Comparison of ENCODE assay signal across 22 mouse cellular contexts in the genomic region with DNA sequence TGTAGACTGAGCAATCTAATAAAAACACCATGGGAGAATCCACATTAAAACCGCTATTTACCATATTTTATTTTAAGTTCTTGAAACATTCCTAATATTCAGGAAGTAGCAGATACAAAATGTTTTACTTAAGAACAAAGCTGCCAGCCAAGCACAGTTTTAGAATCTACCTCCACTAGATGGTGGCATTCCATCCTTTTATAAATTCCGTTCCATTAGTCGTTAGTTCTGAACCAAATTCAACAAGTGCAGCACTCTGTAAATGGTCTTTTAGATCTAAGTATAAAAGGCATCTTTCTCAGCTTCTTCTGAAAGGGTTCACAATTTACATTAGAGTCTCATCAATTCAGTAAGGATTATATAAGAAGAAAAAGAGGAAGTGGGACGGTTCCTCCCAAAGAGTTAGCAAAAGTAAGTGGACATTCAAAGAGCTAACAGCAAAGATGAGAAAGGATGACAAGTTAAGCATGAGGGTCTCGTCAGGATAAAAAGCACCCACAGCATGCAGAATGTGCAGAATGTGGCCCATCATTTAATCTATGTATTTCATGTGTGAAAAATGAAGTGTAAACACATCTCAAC.
DNase-seq lines count a peak whose midpoint lies in the region; ATAC-seq and TF ChIP-seq lines count a peak whose summit lies in the region.
"Had no signal": no experiment of that assay in that cellular context is flagged by ENCODE, and none has a peak within 500 bp of the region (broad histone marks: within the 10 kb centered on the region; RNA-seq: fewer than 3 reads in every experiment).

No protein-coding gene starts in this region.

- no peak overlapping the region for H3K9ac ChIP-seq in hindbrain, postnatal 0 days (replicated peaks; ENCODE audit: low read length)
- no peak overlapping the region for H3K9ac ChIP-seq in midbrain, embryonic 14.5 days (replicated peaks; ENCODE audit: low read length)
- no peak overlapping the region for H3K9ac ChIP-seq in midbrain, embryonic 13.5 days (replicated peaks)
- no peak overlapping the region for H3K9ac ChIP-seq in MEL (ENCODE audit: control insufficient read depth, low read depth, low read length, poor library complexity, severe bottlenecking)
- H3K9ac ChIP-seq: embryonic facial prominence, embryonic 15.5 days; forebrain, embryonic 15.5 days; hindbrain, embryonic 15.5 days had no signal

- TF ChIP-seq EP300 in MEL (IDR thresholded peaks at IDR 0.05; ENCODE audit: low read depth in 1 of 2, low read length in 2 of 2), result no peak

- no peak for TF ChIP-seq CTCF in hindbrain, postnatal 0 days (IDR thresholded peaks at IDR 0.05; ENCODE audit: low read depth)
- TF ChIP-seq CTCF in MEL (IDR thresholded peaks at IDR 0.05 in 2 of 3, conservative IDR thresholded peaks at IDR 0.05 in 1 of 3; ENCODE audit: control insufficient read depth in 1 of 3, insufficient read depth in 1 of 3, low read depth in 2 of 3, low read length in 3 of 3, poor library complexity in 1 of 3, severe bottlenecking in 1 of 3), result no peak

- no peaks in the 10 kb centered on the region for H3K9me3 ChIP-seq in hindbrain, postnatal 0 days (ENCODE audit: low read length)
- H3K9me3 ChIP-seq in hindbrain, embryonic 10.5 days, result no peaks in the 10 kb centered on the region
- no peaks in the 10 kb centered on the region for H3K9me3 ChIP-seq in midbrain, embryonic 14.5 days (ENCODE audit: control insufficient read depth, low read length)
- H3K9me3 ChIP-seq in midbrain, embryonic 13.5 days, result no peaks in the 10 kb centered on the region
- no peaks in the 10 kb centered on the region for H3K9me3 ChIP-seq in MEL (replicated peaks; ENCODE audit: insufficient read depth, low read length)
- H3K9me3 ChIP-seq: embryonic facial prominence, embryonic 15.5 days; forebrain, embryonic 10.5 days; forebrain, embryonic 15.5 days; G1E; hindbrain, embryonic 15.5 days had no signal

- H3K4me1 ChIP-seq in hindbrain, postnatal 0 days (ENCODE audit: insufficient read depth, low read length), result no peaks in the 10 kb centered on the region
- no peaks in the 10 kb centered on the region for H3K4me1 ChIP-seq in hindbrain, embryonic 10.5 days (replicated peaks)
- H3K4me1 ChIP-seq in midbrain, embryonic 14.5 days (ENCODE audit: control insufficient read depth, insufficient read depth, low read length), result no peaks in the 10 kb centered on the region
- no peaks in the 10 kb centered on the region for H3K4me1 ChIP-seq in midbrain, embryonic 13.5 days (replicated peaks)
- peaks cover 4 to 5% of the 10 kb centered on the region in 2 experiments; a peak in 3 of 4 replicates for H3K4me1 ChIP-seq in MEL (ENCODE audit: control insufficient read depth in 1 of 2, insufficient read depth in 2 of 2, low read length in 2 of 2)
- H3K4me1 ChIP-seq: embryonic facial prominence, embryonic 15.5 days; forebrain, embryonic 10.5 days; forebrain, embryonic 15.5 days; hindbrain, embryonic 15.5 days had no signal

- TF ChIP-seq POLR2A in MEL (IDR thresholded peaks at IDR 0.05; ENCODE audit: control insufficient read depth in 1 of 2, insufficient read depth in 1 of 2, low read depth in 1 of 2, low read length in 2 of 2, poor library complexity in 1 of 2), result no peak

- no peak overlapping the region for H3K27ac ChIP-seq in hindbrain, postnatal 0 days
- H3K27ac ChIP-seq in hindbrain, embryonic 10.5 days, result no peak overlapping the region
- H3K27ac ChIP-seq in midbrain, embryonic 14.5 days (replicated peaks; ENCODE audit: low read depth, low read length), result no peak overlapping the region
- H3K27ac ChIP-seq in midbrain, embryonic 13.5 days, result no peak overlapping the region
- H3K27ac ChIP-seq in MEL (ENCODE audit: control insufficient read depth, low read depth, low read length), result no peak overlapping the region
- H3K27ac ChIP-seq: embryonic facial prominence, embryonic 15.5 days; forebrain, embryonic 10.5 days; forebrain, embryonic 15.5 days; hindbrain, embryonic 15.5 days had no signal

- H3K36me3 ChIP-seq in hindbrain, postnatal 0 days (ENCODE audit: insufficient read depth, low read length), result 0 out of 2 replicates have a peak, but pooled peaks cover 11% of the 10 kb centered on the region
- H3K36me3 ChIP-seq in hindbrain, embryonic 10.5 days, result peaks cover 17% of the 10 kb centered on the region
- peaks cover 12% of the 10 kb centered on the region for H3K36me3 ChIP-seq in midbrain, embryonic 14.5 days (ENCODE audit: control insufficient read depth, insufficient read depth, low read length)
- H3K36me3 ChIP-seq in midbrain, embryonic 13.5 days, result peaks cover 8% of the 10 kb centered on the region
- peaks cover 12 to 14% of the 10 kb centered on the region in 2 experiments for H3K36me3 ChIP-seq in MEL (ENCODE audit: control insufficient read depth in 1 of 2, insufficient read depth in 2 of 2, low read length in 2 of 2)

- no peak overlapping the region for H3K4me3 ChIP-seq in hindbrain, postnatal 0 days (ENCODE audit: low read length)
- no peak overlapping the region for H3K4me3 ChIP-seq in hindbrain, embryonic 10.5 days
- H3K4me3 ChIP-seq in midbrain, embryonic 14.5 days (replicated peaks; ENCODE audit: low read depth, low read length), result no peak overlapping the region
- no peak overlapping the region for H3K4me3 ChIP-seq in midbrain, embryonic 13.5 days (replicated peaks)
- H3K4me3 ChIP-seq in MEL (ENCODE audit: control insufficient read depth in 1 of 2, insufficient read depth in 1 of 2, low read depth in 2 of 2, low read length in 2 of 2), result no peak overlapping the region
- H3K4me3 ChIP-seq: embryonic facial prominence, embryonic 15.5 days; erythroblast, embryonic 14.5 days; forebrain, embryonic 10.5 days; forebrain, embryonic 15.5 days; hindbrain, embryonic 15.5 days had no signal

- peaks cover 1% of the 10 kb centered on the region; the same call in 1 of the 2 replicates for H3K79me2 ChIP-seq in MEL (ENCODE audit: control insufficient read depth, insufficient read depth, low read length, poor library complexity)

- peak; percentile 37 for DNase-seq in hindbrain, postnatal 0 days (ENCODE audit: low spot score)
- no peak for DNase-seq in hindbrain, embryonic 10.5 days (ENCODE audit: low spot score)
- DNase-seq in midbrain, embryonic 14.5 days, result peak; percentile 8
- DNase-seq in MEL (ENCODE audit: low read depth, low spot score), result peak; percentile 50
- no peak for DNase-seq in adrenal gland, adult 2 months
- no peak for DNase-seq in embryo, embryonic 11 days
- DNase-seq: adrenal gland, postnatal 25 days; cerebellum, adult 18-20 months; cerebellum, postnatal 10 days; gastrocnemius, postnatal 10 days; heart, adult 18-20 months had no signal

- no peak for ATAC-seq in hindbrain, postnatal 0 days
- ATAC-seq in midbrain, embryonic 14.5 days (ENCODE audit: low FRiP score, low TSS enrichment), result no peak
- no peak for ATAC-seq in midbrain, embryonic 13.5 days
- ATAC-seq: activated CD4-positive, CD25-positive, alpha-beta regulatory T cell, adult 4 months; forebrain, embryonic 15.5 days; inflammation-experienced regulatory T-cells, adult 6 months; Patski had no signal

- no peaks in the 10 kb centered on the region for H3K27me3 ChIP-seq in hindbrain, postnatal 0 days (ENCODE audit: insufficient read depth, low read length)
- H3K27me3 ChIP-seq in hindbrain, embryonic 10.5 days (ENCODE audit: insufficient read depth, poor library complexity, severe bottlenecking), result no peaks in the 10 kb centered on the region
- no peaks in the 10 kb centered on the region for H3K27me3 ChIP-seq in midbrain, embryonic 14.5 days (ENCODE audit: control insufficient read depth, insufficient read depth, low read length)
- H3K27me3 ChIP-seq in midbrain, embryonic 13.5 days, result no peaks in the 10 kb centered on the region
- H3K27me3 ChIP-seq in MEL (ENCODE audit: control insufficient read depth in 1 of 2, insufficient read depth in 2 of 2, low read length in 2 of 2), result no peaks in the 10 kb centered on the region
- H3K27me3 ChIP-seq: embryonic facial prominence, embryonic 15.5 days; forebrain, embryonic 15.5 days; hindbrain, embryonic 15.5 days; Patski had no signal

- H3K4me2 ChIP-seq in hindbrain, postnatal 0 days (ENCODE audit: low read depth, low read length), result no peak overlapping the region
- no peak overlapping the region for H3K4me2 ChIP-seq in midbrain, embryonic 14.5 days (ENCODE audit: low read length)
- H3K4me2 ChIP-seq in midbrain, embryonic 13.5 days (replicated peaks), result no peak overlapping the region
- H3K4me2 ChIP-seq: embryonic facial prominence, embryonic 15.5 days; forebrain, embryonic 15.5 days; heart, embryonic 11.5 days; hindbrain, embryonic 15.5 days had no signal

- TF ChIP-seq RAD21 in MEL (IDR thresholded peaks at IDR 0.05; ENCODE audit: low read depth, low read length), result no peak

- WGBS in hindbrain, postnatal 0 days, result 64% methylated on average over 5 of the region's 5 CpGs
- 91% methylated on average over 5 of the region's 5 CpGs for WGBS in hindbrain, embryonic 10.5 days
- 78% methylated on average over 5 of the region's 5 CpGs for WGBS in midbrain, embryonic 14.5 days
- WGBS in midbrain, embryonic 13.5 days, result 78% methylated on average over 5 of the region's 5 CpGs

TF ChIP-seq in MEL, 35 proteins besides CTCF, POLR2A, EP300 and RAD21:
- TF ChIP-seq NELFE (IDR thresholded peaks at IDR 0.05; ENCODE audit: low read depth, low read length) (no peak), CHD1 (IDR thresholded peaks at IDR 0.05; ENCODE audit: low read depth, low read length) (no peak), MAFK (IDR thresholded peaks at IDR 0.05; ENCODE audit: borderline replicate concordance, low read depth, low read length) (no peak), RCOR1 (IDR thresholded peaks at IDR 0.05; ENCODE audit: low read depth, low read length) (no peak), TCF12 (IDR thresholded peaks at IDR 0.05; ENCODE audit: low read depth, low read length) (no peak), UBTF (IDR thresholded peaks at IDR 0.05; ENCODE audit: borderline replicate concordance, insufficient read depth, low read depth, low read length) (no peak), USF1 (IDR thresholded peaks at IDR 0.05; ENCODE audit: low read depth, low read length) (no peak), ZMIZ1 (IDR thresholded peaks at IDR 0.05; ENCODE audit: low read depth, low read length) (no peak)

Comparison
In these comparisons a context has a peak if more than half of its experiments do, and no peak if none do; other contexts are left out.
1. DNase-seq: peak in hindbrain, postnatal 0 days (single experiment), midbrain, embryonic 14.5 days (single experiment) and MEL (single experiment); none in hindbrain, embryonic 10.5 days (single experiment), adrenal gland, adult 2 months (single experiment) and embryo, embryonic 11 days (single experiment).